Mouse (Mus musculus) G1E (cell line): Measurements from ENCODE around the gene Aspn.

Experiments
- CTCF ChIP-seq: IDR thresholded peaks from 2 replicates; pipeline ENCODE4 v1.5.1; 2012; ENCODE audit warnings: low read depth, low read length, inconsistent platforms, mixed read lengths
- GATA1 ChIP-seq: IDR thresholded peaks from 2 replicates; pipeline ENCODE4 v1.6.1; 2012; ENCODE audit warnings: borderline replicate concordance, low read length, inconsistent platforms, mixed read lengths
- GATA2 ChIP-seq: IDR thresholded peaks from 2 replicates; pipeline ENCODE4 v1.6.1; 2012; ENCODE audit warnings: low read depth, low read length, inconsistent platforms, borderline replicate concordance
- TAL1 ChIP-seq: conservative IDR thresholded peaks from 2 replicates; pipeline ENCODE4 v1.6.1; 2012; ENCODE audit warnings: low read depth, low read length, inconsistent platforms, mixed read lengths

- TF ChIP-seq CTCF, result no peak
- TF ChIP-seq TAL1, result no peak
- TF ChIP-seq GATA2, result no peak
- TF ChIP-seq GATA1, result no peak
These were observed 5.4 kb downstream of the Aspn start for GRCm38 (mm10) chr13:49549616-49550015.
